Mouse (Mus musculus) frontal cortex, postnatal 14 days (tissue): Measurements from ENCODE around the gene Elk3.

Experiments used
- DNase-seq, 2 experiments: peaks; one replicate each; pipeline ENCODE4 v3.0.0; 2022; ENCODE audit warnings: low spot score in 2 of 2

Gene Elk3

GRCm38 (mm10) chr10:93239201-93239806, 71.6 kb downstream of the Elk3 start:
- no peak for DNase-seq

- DNase-seq, result no peak
Measured at GRCm38 (mm10) chr10:93234692-93235091, 76.2 kb downstream of the Elk3 start.

GRCm38 (mm10) chr10:93233665-93234194, 77.2 kb downstream of the Elk3 start:
- no peak for DNase-seq

- DNase-seq, result no peak
Measured at GRCm38 (mm10) chr10:93231893-93232292, 79.0 kb downstream of the Elk3 start.

- DNase-seq, result no peak
Measured at GRCm38 (mm10) chr10:93231490-93231889, 79.4 kb downstream of the Elk3 start.

GRCm38 (mm10) chr10:93228401-93229007, 82.4 kb downstream of the Elk3 start:
- no peak for DNase-seq

- DNase-seq, result no peak
Measured at GRCm38 (mm10) chr10:93227921-93228320, 83.0 kb downstream of the Elk3 start.

- DNase-seq, result no peak
Measured at GRCm38 (mm10) chr10:93225751-93226150, 85.2 kb downstream of the Elk3 start.

GRCm38 (mm10) chr10:93215051-93215763, 95.7 kb downstream of the Elk3 start:
- DNase-seq, result no peak

- DNase-seq, result no peak
Measured at GRCm38 (mm10) chr10:93214251-93214650, 96.7 kb downstream of the Elk3 start.

GRCm38 (mm10) chr10:93213339-93213738, 97.6 kb downstream of the Elk3 start:
- no peak for DNase-seq

- no peak for DNase-seq
Measured at GRCm38 (mm10) chr10:93212699-93213098, 98.2 kb downstream of the Elk3 start.

- no peak for DNase-seq
Measured at GRCm38 (mm10) chr10:93207176-93207575, 103.8 kb downstream of the Elk3 start.

- no peak for DNase-seq
Measured at GRCm38 (mm10) chr10:93205287-93205956, 105.5 kb downstream of the Elk3 start.

- no peak for DNase-seq
Measured at GRCm38 (mm10) chr10:93201846-93202458, 109.0 kb downstream of the Elk3 start.

- no peak for DNase-seq
Measured at GRCm38 (mm10) chr10:93198958-93199357, 112.0 kb downstream of the Elk3 start.
